Mouse (Mus musculus) monocyte, adult 5-6 weeks (primary cell): ENCODE measurements around the gene Plekhh3. TPM values are rescaled to one million over a fixed set of nuclear protein-coding genes. Genes with fewer than 3 reads are reported as not detected.
A peak's percentile ranks its signal among the peaks of the same experiment; 100 is the strongest.
"Not testable (repeated sequence)": the region's sequence is repeated elsewhere in the genome, so short reads cannot be mapped to it uniquely, and the experiment has no call there.

ENCODE experiments used
- ATAC-seq: fragments of 153-309, 156-312 bp; replicated peaks from 2 replicates; pipeline ENCODE4 v1.8.0; 2017; ENCODE audit warnings: mild to moderate bottlenecking; ENCODE audit not compliant: low TSS enrichment, insufficient number of reproducible peaks, severe bottlenecking, poor library complexity, low FRiP score
- total RNA-seq: library from RNA; stranded (forward); fragments of 200-1000, 200-491, 200-594 nt; gene quantifications from 3 replicates; pipeline ENCODE4 v1.2.3, GENCODE M21; 2017

Gene Plekhh3
- total RNA-seq, 1 experiment from 2014 or later = 4.0 TPM

- ATAC-seq = not testable (repeated sequence)
These were observed 10.1 kb downstream of the Plekhh3 start for GRCm38 (mm10) chr11:101160981-101161505.

GRCm38 (mm10) chr11:101160151-101160550 lies 11.0 kb downstream of the Plekhh3 start:
- ATAC-seq = not testable (repeated sequence)

GRCm38 (mm10) chr11:101155728-101156371 lies 15.3 kb downstream of the Plekhh3 start, which contains the start of gene Tubg2:
Gene Tubg2 (plus strand): TSS chr11:101155907.
- no peak for ATAC-seq

GRCm38 (mm10) chr11:101155151-101155550 lies 16.0 kb downstream of the Plekhh3 start:
- ATAC-seq = no peak

GRCm38 (mm10) chr11:101154648-101155047 lies 16.5 kb downstream of the Plekhh3 start:
- ATAC-seq = no peak

- ATAC-seq = no peak
These were observed 18.3 kb downstream of the Plekhh3 start for GRCm38 (mm10) chr11:101152825-101153224.

- no peak for ATAC-seq
These were observed 20.1 kb downstream of the Plekhh3 start for GRCm38 (mm10) chr11:101151063-101151462.

GRCm38 (mm10) chr11:101149178-101150105 lies 21.7 kb downstream of the Plekhh3 start:
- no peak for ATAC-seq

GRCm38 (mm10) chr11:101148751-101149150 lies 22.4 kb downstream of the Plekhh3 start:
- no peak for ATAC-seq

- ATAC-seq = no peak
These were observed 24.8 kb downstream of the Plekhh3 start for GRCm38 (mm10) chr11:101146377-101146776.

GRCm38 (mm10) chr11:101143338-101144225 lies 27.6 kb downstream of the Plekhh3 start:
- ATAC-seq = peak; percentile 72

- no peak for ATAC-seq
These were observed 28.8 kb downstream of the Plekhh3 start for GRCm38 (mm10) chr11:101142215-101142967.

GRCm38 (mm10) chr11:101141088-101141487 lies 30.1 kb downstream of the Plekhh3 start:
- no peak for ATAC-seq

- no peak for ATAC-seq
These were observed 30.9 kb downstream of the Plekhh3 start for GRCm38 (mm10) chr11:101140164-101140819.

- peak; percentile 33; the same call in 1 of the 2 replicates for ATAC-seq
These were observed 32.5 kb downstream of the Plekhh3 start for GRCm38 (mm10) chr11:101138536-101139181.

GRCm38 (mm10) chr11:101137000-101137399 lies 34.2 kb downstream of the Plekhh3 start:
- ATAC-seq = no peak
